Mouse (Mus musculus) midbrain, embryonic 11.5 days (tissue): ENCODE results near the gene Sgk1. TPM values are rescaled to one million over a fixed set of nuclear protein-coding genes. Genes with fewer than 3 reads are reported as not detected.

Experiments used
- ATAC-seq: fragments of 200-750 bp; cut with Nextera tagmentation; 2 replicates; pipeline ENCODE4 v1.8.0; 2017; ENCODE audit warnings: moderate TSS enrichment, moderate library complexity; ENCODE audit not compliant: low FRiP score
- DNase-seq: peaks from one replicate; pipeline ENCODE4 v3.0.0; 2015; ENCODE audit warnings: low spot score; ENCODE audit errors: missing footprints
- H3K27ac ChIP-seq: fragments of 300-500 bp; sonication (generic); 2 replicates; pipeline ENCODE4 v1.5.1; 2014; ENCODE audit warnings: low read depth, low read length
- H3K27me3 ChIP-seq: fragments of 300-500 bp; sonication (generic); 2 replicates; pipeline ENCODE4 v1.6.1; 2014; ENCODE audit warnings: mild to moderate bottlenecking, low read length, moderate library complexity, mixed read lengths; ENCODE audit not compliant: control insufficient read depth, insufficient read depth
- H3K36me3 ChIP-seq: fragments of 300-500 bp; sonication (generic); 2 replicates; pipeline ENCODE4 v1.6.1; 2014; ENCODE audit warnings: mild to moderate bottlenecking, low read length, moderate library complexity, mixed read lengths; ENCODE audit not compliant: control insufficient read depth, insufficient read depth
- H3K4me1 ChIP-seq: fragments of 300-500 bp; sonication (generic); 2 replicates; pipeline ENCODE4 v1.6.1; 2014; ENCODE audit warnings: low read length; ENCODE audit not compliant: control insufficient read depth, insufficient read depth
- H3K4me2 ChIP-seq: fragments of 300-500 bp; sonication (generic); 2 replicates; pipeline ENCODE4 v1.6.1; 2014; ENCODE audit warnings: mild to moderate bottlenecking, moderate library complexity
- H3K4me3 ChIP-seq: fragments of 300-500 bp; sonication (generic); 2 replicates; pipeline ENCODE4 v1.5.1; 2014; ENCODE audit warnings: low read depth, low read length
- H3K9ac ChIP-seq: fragments of 300-500 bp; sonication (generic); 2 replicates; pipeline ENCODE4 v1.6.1; 2014; ENCODE audit warnings: low read length
- H3K9me3 ChIP-seq: fragments of 300-500 bp; sonication (generic); 2 replicates; pipeline ENCODE4 v1.6.1; 2016; ENCODE audit warnings: low read length; ENCODE audit not compliant: control insufficient read depth
- WGBS: fragments of 180-500 bp; shearing (Covaris S2); extraction: QIAGEN DNeasy Blood & Tissue Kit; methylation state at CpG from one replicate; pipeline ENCODE4 v1.1.7; 2014; 5-methylcytosine and 5-hydroxymethylcytosine counted together
- polyA plus RNA-seq: library from polyadenylated mRNA; unstranded; fragments of >200 nt; fragmentation: Nextera tagmentation; extraction: Ambion mirVana; gene quantifications from 2 replicates; pipeline ENCODE4 v1.2.1, GENCODE M21; 2014

The Sgk1 gene
- polyA plus RNA-seq, 1 experiment from 2014 or later, result 20.8 TPM

- no peaks in the 10 kb centered on the region for H3K27me3 ChIP-seq
- WGBS, result 83% methylated on average over 7 of the region's 7 CpGs
Observed at GRCm38 (mm10) chr10:21918750-21919145, 36.8 kb downstream of the Sgk1 start.

GRCm38 (mm10) chr10:21920611-21921010 lies 38.6 kb downstream of the Sgk1 start:
- no peaks in the 10 kb centered on the region for H3K9me3 ChIP-seq
- DNase-seq (peak; percentile 78), ATAC-seq (no peak)
- no peaks in the 10 kb centered on the region for H3K27me3 ChIP-seq
- H3K4me2 ChIP-seq, result no peak overlapping the region
- H3K27ac ChIP-seq, result no peak overlapping the region
- 71% methylated on average over 2 of the region's 2 CpGs for WGBS
- no peak overlapping the region for H3K9ac ChIP-seq
- H3K36me3 ChIP-seq, result no peaks in the 10 kb centered on the region
- peaks cover 12% of the 10 kb centered on the region for H3K4me1 ChIP-seq
- H3K4me3 ChIP-seq, result no peak overlapping the region

More at GRCm38 (mm10) chr10:21918750-21919145, 36.8 kb downstream of the Sgk1 start:
- ATAC-seq, result no peak
- Histone ChIP-seq H3K4me1 (peaks cover 11% of the 10 kb centered on the region), H3K4me2 (no peak overlapping the region), H3K9ac (no peak overlapping the region), H3K9me3 (no peaks in the 10 kb centered on the region), H3K36me3 (no peaks in the 10 kb centered on the region), H3K27ac (no peak overlapping the region), H3K4me3 (no peak overlapping the region)
- DNase-seq, result no peak

- DNase-seq (peak; percentile 49), ATAC-seq (peak; percentile 25; the same call in 1 of the 2 replicates)
- Histone ChIP-seq H3K27ac (no peak overlapping the region), H3K27me3 (no peaks in the 10 kb centered on the region), H3K36me3 (no peaks in the 10 kb centered on the region), H3K4me2 (peak overlapping the region; percentile 29), H3K9ac (no peak overlapping the region), H3K4me1 (peaks cover 12% of the 10 kb centered on the region), H3K9me3 (no peaks in the 10 kb centered on the region), H3K4me3 (no peak overlapping the region)
- 45% methylated on average over 8 of the region's 8 CpGs for WGBS
Observed at GRCm38 (mm10) chr10:21922716-21923350, 40.8 kb downstream of the Sgk1 start.

GRCm38 (mm10) chr10:21923495-21923952 lies 41.5 kb downstream of the Sgk1 start:
- no peaks in the 10 kb centered on the region for H3K9me3 ChIP-seq
- DNase-seq (peak; percentile 93), ATAC-seq (peak; percentile 87)
- no peaks in the 10 kb centered on the region for H3K36me3 ChIP-seq
- 6% methylated on average over 9 of the region's 9 CpGs for WGBS
- H3K9ac ChIP-seq, result peak overlapping the region; percentile 28; the same call in 1 of the 2 replicates
- H3K27ac ChIP-seq, result no peak overlapping the region; the same call in 1 of the 2 replicates
- peaks cover 12% of the 10 kb centered on the region for H3K4me1 ChIP-seq
- no peak overlapping the region for H3K4me3 ChIP-seq
- no peaks in the 10 kb centered on the region for H3K27me3 ChIP-seq
- H3K4me2 ChIP-seq, result peak overlapping the region; percentile 29

- ATAC-seq, result no peak
- H3K4me2 ChIP-seq, result no peak overlapping the region
- no peak overlapping the region for H3K4me3 ChIP-seq
- 75% methylated on average over 16 of the region's 16 CpGs for WGBS
- no peak overlapping the region for H3K9ac ChIP-seq
- peaks cover 12% of the 10 kb centered on the region for H3K4me1 ChIP-seq
- H3K9me3 ChIP-seq, result no peaks in the 10 kb centered on the region
- no peak overlapping the region for H3K27ac ChIP-seq
- no peaks in the 10 kb centered on the region for H3K27me3 ChIP-seq
- DNase-seq, result no peak
- no peaks in the 10 kb centered on the region for H3K36me3 ChIP-seq
Observed at GRCm38 (mm10) chr10:21924051-21924720, 42.2 kb downstream of the Sgk1 start.

GRCm38 (mm10) chr10:21926941-21927340 lies 45.0 kb downstream of the Sgk1 start:
- H3K27me3 ChIP-seq, result no peaks in the 10 kb centered on the region
- WGBS, result 89% methylated on average over 5 of the region's 5 CpGs
- no peak overlapping the region for H3K4me2 ChIP-seq
- no peak overlapping the region for H3K9ac ChIP-seq
- peak; percentile 60 for DNase-seq
- no peaks in the 10 kb centered on the region for H3K9me3 ChIP-seq
- H3K27ac ChIP-seq, result no peak overlapping the region
- no peak for ATAC-seq
- H3K36me3 ChIP-seq, result no peaks in the 10 kb centered on the region
- no peak overlapping the region for H3K4me3 ChIP-seq
- peaks cover 12% of the 10 kb centered on the region for H3K4me1 ChIP-seq

GRCm38 (mm10) chr10:21930781-21931380 lies 48.9 kb downstream of the Sgk1 start:
- H3K27me3 ChIP-seq, result no peaks in the 10 kb centered on the region
- ATAC-seq (no peak), DNase-seq (peak; percentile 57)
- no peak overlapping the region for H3K4me2 ChIP-seq
- 78% methylated on average over 10 of the region's 10 CpGs for WGBS
- H3K27ac ChIP-seq, result no peak overlapping the region
- H3K9ac ChIP-seq, result no peak overlapping the region
- H3K36me3 ChIP-seq, result no peaks in the 10 kb centered on the region
- H3K4me1 ChIP-seq, result no peaks in the 10 kb centered on the region
- no peaks in the 10 kb centered on the region for H3K9me3 ChIP-seq
- no peak overlapping the region for H3K4me3 ChIP-seq

GRCm38 (mm10) chr10:21932791-21933190 lies 50.8 kb downstream of the Sgk1 start:
- ATAC-seq (no peak), DNase-seq (peak; percentile 66)
- Histone ChIP-seq H3K9me3 (no peaks in the 10 kb centered on the region), H3K4me2 (no peak overlapping the region), H3K9ac (no peak overlapping the region), H3K27ac (no peak overlapping the region), H3K4me1 (peaks cover 5% of the 10 kb centered on the region), H3K36me3 (no peaks in the 10 kb centered on the region), H3K27me3 (no peaks in the 10 kb centered on the region), H3K4me3 (no peak overlapping the region)
- WGBS, result 86% methylated on average over 3 of the region's 3 CpGs

GRCm38 (mm10) chr10:21934826-21935225 lies 52.8 kb downstream of the Sgk1 start:
- no peak overlapping the region for H3K4me2 ChIP-seq
- H3K4me3 ChIP-seq, result no peak overlapping the region
- H3K9ac ChIP-seq, result no peak overlapping the region
- H3K27me3 ChIP-seq, result no peaks in the 10 kb centered on the region
- peak; percentile 62 for DNase-seq
- 90% methylated on average over 2 of the region's 2 CpGs for WGBS
- ATAC-seq, result no peak
- no peaks in the 10 kb centered on the region for H3K9me3 ChIP-seq
- peaks cover 5% of the 10 kb centered on the region for H3K4me1 ChIP-seq
- H3K27ac ChIP-seq, result no peak overlapping the region
- no peaks in the 10 kb centered on the region for H3K36me3 ChIP-seq
